Mouse (Mus musculus) heart, postnatal 0 days (tissue): ENCODE measurements around the gene Tifa.

Experiments used
- CTCF ChIP-seq: IDR thresholded peaks from 2 replicates; pipeline ENCODE4 v1.5.1; 2016; ENCODE audit warnings: antibody characterized with exemption, control low read depth, low read depth
- EP300 ChIP-seq: IDR thresholded peaks from 2 replicates; pipeline ENCODE4 v1.6.1; 2016; ENCODE audit warnings: antibody characterized with exemption, low read depth

GRCm38 (mm10) chr3:127821209-127821608 lies 31.6 kb downstream of the Tifa start:
- TF ChIP-seq CTCF: no peak
- no peak for TF ChIP-seq EP300
